Mouse (Mus musculus) liver, postnatal 0 days (tissue): ENCODE measurements at regions not wholly inside any gene's neighbourhood (a gene's known extent, or its start where the extent isn't known, plus 50 kb on each side); places are given as distances from the start of the nearest gene placed in this dataset.

ENCODE experiments used
- ATAC-seq: fragments of 200-750 bp; cut with Nextera tagmentation; 2 replicates; pipeline ENCODE4 v1.8.0; 2017; ENCODE audit warnings: mild to moderate bottlenecking, moderate library complexity
- DNase-seq: peaks from one replicate; pipeline ENCODE4 v3.0.0-alpha.2; 2016
- H3K27ac ChIP-seq: fragments of 300-500 bp; sonication (generic); 2 replicates; pipeline ENCODE4 v1.5.1; 2014; ENCODE audit warnings: antibody characterized with exemption, moderate library complexity, mild to moderate bottlenecking, low read depth
- H3K27me3 ChIP-seq: fragments of 300-500 bp; sonication (generic); 2 replicates; pipeline ENCODE4 v1.6.1; 2014; ENCODE audit warnings: low read length, control low read depth, mixed read lengths; ENCODE audit not compliant: insufficient read depth
- H3K36me3 ChIP-seq: fragments of 300-500 bp; sonication (generic); replicated peaks from 2 replicates; pipeline ENCODE4 v1.6.1; 2014; ENCODE audit warnings: mild to moderate bottlenecking, control low read depth, low read length, moderate library complexity, mixed read lengths; ENCODE audit not compliant: insufficient read depth
- H3K4me1 ChIP-seq: fragments of 300-500 bp; sonication (generic); 2 replicates; pipeline ENCODE4 v1.6.1; 2014; ENCODE audit warnings: antibody characterized with exemption, mild to moderate bottlenecking, control low read depth; ENCODE audit not compliant: insufficient read depth
- H3K4me2 ChIP-seq: fragments of 300-500 bp; sonication (generic); 2 replicates; pipeline ENCODE4 v1.6.1; 2014; ENCODE audit warnings: low read depth, mild to moderate bottlenecking, low read length, moderate library complexity, mixed read lengths
- H3K4me3 ChIP-seq: fragments of 300-500 bp; sonication (generic); 2 replicates; pipeline ENCODE4 v1.5.1; 2014; ENCODE audit warnings: low read depth, low read length
- H3K9ac ChIP-seq: fragments of 300-500 bp; sonication (generic); replicated peaks from 2 replicates; pipeline ENCODE4 v1.6.1; 2014; ENCODE audit warnings: mild to moderate bottlenecking, moderate library complexity
- H3K9me3 ChIP-seq: fragments of 300-500 bp; sonication (generic); 2 replicates; pipeline ENCODE4 v1.6.1; 2016; ENCODE audit warnings: mild to moderate bottlenecking, control low read depth, low read length, mixed read lengths
- CTCF ChIP-seq: sonication (generic); IDR thresholded peaks from 2 replicates; pipeline ENCODE4 v1.5.1; 2016; ENCODE audit warnings: antibody characterized with exemption, low read depth
- EP300 ChIP-seq: IDR thresholded peaks from 2 replicates; pipeline ENCODE4 v1.6.1; 2016; ENCODE audit warnings: antibody characterized with exemption, low read depth, mild to moderate bottlenecking
- WGBS: fragments of 180-500 bp; shearing (Covaris S2); extraction: QIAGEN DNeasy Blood & Tissue Kit; methylation state at CpG from one replicate; pipeline ENCODE4 v1.1.7; 2014; ENCODE audit not compliant: insufficient replicate concordance; 5-methylcytosine and 5-hydroxymethylcytosine counted together

DNA sequence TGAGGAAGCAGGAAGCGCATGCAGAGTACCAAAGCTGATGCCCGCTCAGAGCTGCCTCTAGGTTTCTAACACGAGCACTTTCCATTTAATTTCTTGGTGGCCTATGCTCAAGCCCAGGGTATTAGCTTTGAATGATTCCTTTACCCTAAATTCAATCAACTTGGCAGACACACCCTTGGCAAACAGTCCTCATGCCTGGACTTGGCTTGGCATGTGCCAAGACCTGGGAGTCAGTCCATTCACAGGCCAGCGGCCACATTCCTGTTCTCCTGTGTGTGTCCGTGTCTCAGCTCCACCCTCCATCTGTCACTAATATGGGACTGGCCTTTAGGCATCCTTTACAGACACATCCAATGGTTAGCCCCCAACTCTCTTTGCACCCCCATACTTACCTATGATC is 107.3 kb downstream of the Efnb1 start:
- no peak for DNase-seq
- 88% methylated on average over 5 of the region's 5 CpGs for WGBS

DNA sequence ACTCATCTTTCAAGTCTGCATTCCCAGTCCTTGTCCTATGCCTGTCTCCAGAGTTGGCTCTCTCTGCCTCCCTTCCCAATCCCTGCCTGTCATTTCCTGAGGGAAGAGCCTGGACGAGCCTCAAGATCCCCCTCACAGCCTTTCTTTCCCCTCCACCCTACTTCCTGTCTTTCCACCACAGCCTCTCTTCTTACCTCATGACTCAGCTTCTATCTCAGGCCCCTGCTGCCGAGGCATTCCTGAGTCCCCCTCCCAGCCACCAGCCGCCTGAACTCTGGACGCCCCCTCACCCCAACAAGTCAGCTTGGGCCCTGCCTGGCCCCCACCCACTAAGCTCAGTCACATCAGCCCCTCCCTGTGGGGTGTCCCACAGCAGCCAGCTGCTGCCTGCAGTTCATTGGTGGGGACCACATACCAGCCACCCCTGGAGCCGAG is 105.8 kb downstream of the Efnb1 start:
- TF ChIP-seq EP300, result no peak
- no peak for TF ChIP-seq CTCF
- ATAC-seq, result no peak
- 36% methylated on average over 4 of the region's 5 CpGs for WGBS
- Histone ChIP-seq H3K4me3 (no peak overlapping the region), H3K4me1 (no peaks in the 10 kb centered on the region), H3K9me3 (no peaks in the 10 kb centered on the region), H3K27ac (no peak overlapping the region), H3K27me3 (peaks cover 3% of the 10 kb centered on the region; the same call in 1 of the 2 replicates), H3K4me2 (no peak overlapping the region), H3K9ac (no peak overlapping the region), H3K36me3 (no peaks in the 10 kb centered on the region)
- no peak for DNase-seq

More for the DNA sequence above, 107.3 kb downstream of the Efnb1 start:
- Histone ChIP-seq H3K4me3 (no peak overlapping the region), H3K4me2 (no peak overlapping the region), H3K4me1 (no peaks in the 10 kb centered on the region), H3K9ac (no peak overlapping the region), H3K36me3 (no peaks in the 10 kb centered on the region), H3K9me3 (no peaks in the 10 kb centered on the region), H3K27me3 (peaks cover 7% of the 10 kb centered on the region; the same call in 1 of the 2 replicates), H3K27ac (no peak overlapping the region)
- no peak for ATAC-seq
- TF ChIP-seq CTCF, result no peak

DNA sequence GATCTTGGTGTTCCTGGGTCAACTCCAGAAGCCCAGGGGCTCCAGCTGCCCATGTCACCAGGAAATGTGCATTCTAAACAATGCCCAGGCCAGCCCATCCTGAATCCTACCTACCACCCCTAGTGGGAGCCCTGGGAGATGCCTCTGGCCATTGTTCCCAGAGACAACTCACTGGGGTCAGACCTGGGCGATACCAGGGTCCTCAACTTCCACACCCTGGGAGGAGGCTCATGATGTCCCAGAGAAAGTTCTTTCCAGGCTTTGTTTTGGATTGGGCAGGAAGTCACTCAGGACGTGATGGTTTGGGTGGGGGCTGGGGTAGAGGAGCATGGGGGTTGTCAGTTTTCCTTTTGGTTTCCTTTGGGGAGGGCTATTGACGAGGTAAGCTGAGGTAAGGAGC is 97.1 kb downstream of the Efnb1 start:
- Histone ChIP-seq H3K4me1 (no peaks in the 10 kb centered on the region), H3K4me3 (no peak overlapping the region), H3K4me2 (no peak overlapping the region), H3K27ac (no peak overlapping the region), H3K27me3 (0 out of 2 replicates have a peak, but pooled peaks cover 5% of the 10 kb centered on the region), H3K9ac (no peak overlapping the region), H3K9me3 (no peaks in the 10 kb centered on the region), H3K36me3 (no peaks in the 10 kb centered on the region)
- DNase-seq, result no peak
- WGBS, result 53% methylated on average over 3 of the region's 3 CpGs
- TF ChIP-seq EP300, result no peak
- no peak for TF ChIP-seq CTCF
- no peak for ATAC-seq

DNA sequence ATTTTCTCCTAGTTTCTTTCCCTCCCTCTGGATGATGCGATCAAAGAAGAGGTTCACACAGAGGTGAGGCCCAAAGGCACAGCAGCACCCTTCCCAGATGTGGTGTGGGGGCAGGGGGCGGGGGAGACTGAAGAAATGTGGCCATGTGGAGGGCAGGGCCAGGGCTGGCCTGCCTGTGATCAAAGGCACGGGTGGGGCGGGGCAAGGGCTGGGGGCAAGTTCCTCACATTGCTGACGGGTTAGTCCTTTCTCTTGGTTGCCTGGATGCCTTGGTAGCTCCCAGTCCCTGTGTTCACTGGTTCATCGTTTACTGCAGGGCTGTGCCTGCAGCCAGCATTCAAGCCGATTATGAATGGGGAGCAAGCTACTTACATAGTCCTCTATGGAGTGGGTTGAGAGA is 96.4 kb downstream of the Efnb1 start:
- WGBS, result 64% methylated on average over 7 of the region's 7 CpGs
- H3K4me3 ChIP-seq, result no peak overlapping the region
- H3K27ac ChIP-seq, result no peak overlapping the region
- ATAC-seq, result no peak
- H3K27me3 ChIP-seq, result peaks cover 5% of the 10 kb centered on the region; the same call in 1 of the 2 replicates
- no peaks in the 10 kb centered on the region for H3K4me1 ChIP-seq
- DNase-seq, result no peak
- no peak for TF ChIP-seq CTCF
- TF ChIP-seq EP300, result no peak
- H3K4me2 ChIP-seq, result no peak overlapping the region
- H3K9me3 ChIP-seq, result no peaks in the 10 kb centered on the region
- H3K9ac ChIP-seq, result no peak overlapping the region
- H3K36me3 ChIP-seq, result no peaks in the 10 kb centered on the region

DNA sequence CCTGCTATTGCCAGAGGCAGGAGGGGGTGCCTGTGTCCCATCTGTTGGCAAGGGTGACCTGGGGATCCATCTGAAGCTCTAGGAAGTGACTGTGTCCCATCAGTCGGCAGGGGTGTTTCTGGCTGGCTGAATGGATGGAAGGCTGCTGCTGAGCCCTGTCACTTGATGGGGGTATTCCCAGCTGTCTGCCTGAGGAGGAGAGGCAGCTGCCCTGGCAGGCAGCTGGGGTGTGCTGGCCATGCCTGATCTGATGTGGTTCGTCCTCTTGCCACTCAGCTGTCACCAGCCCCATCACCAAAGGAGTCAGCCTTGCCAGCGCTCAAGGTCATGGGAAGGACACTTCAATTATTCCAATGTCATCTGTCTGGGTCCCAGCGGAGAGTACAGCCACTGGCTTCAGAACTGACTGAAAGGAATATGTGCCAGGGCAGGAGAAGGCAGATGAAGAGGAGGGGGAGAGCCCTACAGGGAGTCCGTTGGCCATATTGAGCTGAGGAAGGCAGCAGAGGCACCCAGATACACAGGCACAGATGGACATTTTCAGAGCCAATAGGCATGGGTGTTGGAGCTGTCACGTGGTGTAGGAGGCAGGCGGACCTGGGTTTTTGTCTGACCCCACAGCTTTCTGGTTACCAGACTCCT is 89.3 kb downstream of the Efnb1 start:
- no peaks in the 10 kb centered on the region; the same call in 1 of the 2 replicates for H3K27me3 ChIP-seq
- 69% methylated on average over 7 of the region's 7 CpGs for WGBS
- H3K4me1 ChIP-seq, result no peaks in the 10 kb centered on the region
- ATAC-seq (no peak), DNase-seq (no peak)
- no peaks in the 10 kb centered on the region for H3K9me3 ChIP-seq
- H3K9ac ChIP-seq, result no peak overlapping the region
- no peaks in the 10 kb centered on the region for H3K36me3 ChIP-seq
- H3K27ac ChIP-seq, result no peak overlapping the region
- H3K4me2 ChIP-seq, result no peak overlapping the region
- TF ChIP-seq CTCF (no peak), EP300 (no peak)
- no peak overlapping the region for H3K4me3 ChIP-seq

DNA sequence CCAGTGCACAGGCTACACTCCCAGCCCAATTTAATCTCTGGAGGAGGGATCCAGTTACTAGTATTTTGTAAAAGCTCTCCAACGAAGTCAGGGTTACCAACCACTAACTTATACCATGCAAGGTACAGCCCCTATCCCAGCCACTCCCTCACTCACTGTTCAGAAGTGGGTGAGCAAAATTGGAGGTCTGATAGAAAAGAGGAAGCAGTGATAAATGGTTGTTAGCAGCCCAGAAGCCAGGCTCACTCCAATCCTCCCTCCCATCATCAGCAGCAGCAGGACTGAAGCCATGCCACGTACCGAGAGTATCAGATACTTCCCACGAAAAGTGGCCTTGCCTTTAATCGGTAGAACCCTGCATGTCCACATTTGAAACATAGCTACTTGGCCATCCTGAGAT is 86.1 kb downstream of the Efnb1 start:
- Histone ChIP-seq H3K9me3 (no peaks in the 10 kb centered on the region), H3K9ac (no peak overlapping the region), H3K27me3 (peaks cover 8% of the 10 kb centered on the region), H3K36me3 (no peaks in the 10 kb centered on the region), H3K4me3 (no peak overlapping the region), H3K4me2 (no peak overlapping the region), H3K4me1 (no peaks in the 10 kb centered on the region), H3K27ac (no peak overlapping the region)
- no peak for ATAC-seq
- 47% methylated on average over 5 of the region's 5 CpGs for WGBS
- DNase-seq, result no peak
- TF ChIP-seq EP300 (no peak), CTCF (no peak)
